Mouse (Mus musculus) frontal cortex, adult 2 months (tissue): ENCODE results near the gene Sfxn1. TPM values are rescaled to one million over a fixed set of nuclear protein-coding genes. Genes with fewer than 3 reads are reported as not detected.

Source experiments
- DNase-seq, 2 experiments: peaks; one replicate each; pipeline ENCODE4 v3.0.0; 2022; ENCODE audit warnings: low spot score in 1 of 2; ENCODE audit errors: extremely low spot score in 1 of 2
- polyA plus RNA-seq: library from polyadenylated mRNA; depleted of rRNA; stranded (reverse); fragments of >200 nt; gene quantifications from 2 replicates; pipeline ENCODE4 v1.2.3, GENCODE M21; 2012; rRNA removed

The Sfxn1 gene
- polyA plus RNA-seq, 1 experiment, result 48.8 TPM

GRCm38 (mm10) chr13:54114931-54115330, 43.3 kb downstream of the Sfxn1 start:
- peak in 1 of 2 experiments; percentile 31 for DNase-seq

- DNase-seq, result no peak
Observed at GRCm38 (mm10) chr13:54115779-54116178, 44.1 kb downstream of the Sfxn1 start.

- no peak for DNase-seq
Observed at GRCm38 (mm10) chr13:54118355-54118754, 46.7 kb downstream of the Sfxn1 start.

- peak in 1 of 2 experiments; percentile 62 for DNase-seq
Observed at GRCm38 (mm10) chr13:54137756-54138410, 66.2 kb downstream of the Sfxn1 start.

GRCm38 (mm10) chr13:54143788-54144187, 72.1 kb downstream of the Sfxn1 start:
- no peak for DNase-seq

GRCm38 (mm10) chr13:54144624-54145023, 73.0 kb downstream of the Sfxn1 start:
- DNase-seq, result peak in 1 of 2 experiments; percentile 61

- DNase-seq, result no peak
Observed at GRCm38 (mm10) chr13:54147328-54147727, 75.7 kb downstream of the Sfxn1 start.

GRCm38 (mm10) chr13:54152421-54152820, 80.8 kb downstream of the Sfxn1 start:
- DNase-seq, result no peak

- no peak for DNase-seq
Observed at GRCm38 (mm10) chr13:54152911-54153310, 81.2 kb downstream of the Sfxn1 start.

GRCm38 (mm10) chr13:54153672-54154218, 82.1 kb downstream of the Sfxn1 start:
- DNase-seq, result no peak

- no peak for DNase-seq
Observed at GRCm38 (mm10) chr13:54155822-54156221, 84.2 kb downstream of the Sfxn1 start.

Other genes starting within 250 kb of the Sfxn1 start
- 4.8 and 5.6 TPM in 2 replicates for gene Drd1, start 16.2 kb upstream of the Sfxn1 start, polyA plus RNA-seq
- 12.9 and 14.1 TPM in 2 replicates for gene Hrh2, start 120.3 kb downstream of the Sfxn1 start, polyA plus RNA-seq